Mouse (Mus musculus) heart, embryonic 16.5 days (tissue): ENCODE results near the gene Ddx19b. TPM values are rescaled to one million over a fixed set of nuclear protein-coding genes. Genes with fewer than 3 reads are reported as not detected.
"Not testable (repeated sequence)": the region's sequence is repeated elsewhere in the genome, so short reads cannot be mapped to it uniquely, and the experiment has no call there.

Experiments
- ATAC-seq: fragments of 200-750 bp; cut with Nextera tagmentation; replicated peaks from 2 replicates; pipeline ENCODE4 v1.8.0; 2017; ENCODE audit warnings: moderate number of reproducible peaks; ENCODE audit not compliant: insufficient read depth, low FRiP score; ENCODE audit errors: extremely low read depth
- H3K27ac ChIP-seq: fragments of 300-500 bp; sonication (generic); 2 replicates; pipeline ENCODE4 v1.5.1; 2014; ENCODE audit warnings: mild to moderate bottlenecking, low read length, control low read depth, moderate library complexity
- H3K27me3 ChIP-seq: fragments of 300-500 bp; sonication (generic); 2 replicates; pipeline ENCODE4 v1.6.1; 2014; ENCODE audit warnings: low read length, mixed read lengths; ENCODE audit not compliant: control insufficient read depth, insufficient read depth
- H3K36me3 ChIP-seq: fragments of 300-500 bp; sonication (generic); 2 replicates; pipeline ENCODE4 v1.6.1; 2014; ENCODE audit not compliant: control insufficient read depth, insufficient read depth
- H3K4me1 ChIP-seq: fragments of 300-500 bp; sonication (generic); 2 replicates; pipeline ENCODE4 v1.6.1; 2014; ENCODE audit warnings: low read length, mixed read lengths; ENCODE audit not compliant: control insufficient read depth, insufficient read depth
- H3K4me2 ChIP-seq: fragments of 300-500 bp; sonication (generic); 2 replicates; pipeline ENCODE4 v1.6.1; 2014; ENCODE audit warnings: low read depth, mild to moderate bottlenecking, control low read depth, low read length
- H3K4me3 ChIP-seq: fragments of 300-500 bp; sonication (generic); 2 replicates; pipeline ENCODE4 v1.5.1; 2014; ENCODE audit warnings: mild to moderate bottlenecking, control low read depth, low read length
- H3K9ac ChIP-seq: fragments of 300-500 bp; sonication (generic); 2 replicates; pipeline ENCODE4 v1.6.1; 2014; ENCODE audit warnings: low read length, control low read depth
- H3K9me3 ChIP-seq: fragments of 300-500 bp; sonication (generic); replicated peaks from 2 replicates; pipeline ENCODE4 v1.6.1; 2016; ENCODE audit warnings: low read length; ENCODE audit not compliant: control insufficient read depth
- WGBS: fragments of 180-500 bp; shearing (Covaris S2); extraction: QIAGEN DNeasy Blood & Tissue Kit; methylation state at CpG from one replicate; pipeline ENCODE4 v1.1.7; 2014; 5-methylcytosine and 5-hydroxymethylcytosine counted together
- polyA plus RNA-seq: library from polyadenylated mRNA; unstranded; fragments of >200 nt; fragmentation: Nextera tagmentation; extraction: Ambion mirVana; gene quantifications from 2 replicates; pipeline ENCODE4 v1.2.1, GENCODE M21; 2015

The Ddx19b gene
- polyA plus RNA-seq, result 4.0 and 4.4 TPM in 2 replicates

GRCm38 (mm10) chr8:111031572-111031971, at the start of gene Ddx19b:
Gene Ddx19b (minus strand): TSS chr8:111031751.
- Histone ChIP-seq H3K4me2 (no peak within 1 kb of the TSS), H3K9me3 (no peaks in the 10 kb centered on the region), H3K36me3 (peaks cover under 1% of the 10 kb centered on the region; the same call in 1 of the 2 replicates), H3K27ac (no peak within 1 kb of the TSS), H3K9ac (no peak within 1 kb of the TSS), H3K4me3 (no peak within 1 kb of the TSS), H3K27me3 (peaks cover 4% of the 10 kb centered on the region; the same call in 1 of the 2 replicates), H3K4me1 (peaks cover 11% of the 10 kb centered on the region)
- ATAC-seq, result no peak
- 92% methylated on average over 19 of the region's 19 CpGs for WGBS

DNA sequence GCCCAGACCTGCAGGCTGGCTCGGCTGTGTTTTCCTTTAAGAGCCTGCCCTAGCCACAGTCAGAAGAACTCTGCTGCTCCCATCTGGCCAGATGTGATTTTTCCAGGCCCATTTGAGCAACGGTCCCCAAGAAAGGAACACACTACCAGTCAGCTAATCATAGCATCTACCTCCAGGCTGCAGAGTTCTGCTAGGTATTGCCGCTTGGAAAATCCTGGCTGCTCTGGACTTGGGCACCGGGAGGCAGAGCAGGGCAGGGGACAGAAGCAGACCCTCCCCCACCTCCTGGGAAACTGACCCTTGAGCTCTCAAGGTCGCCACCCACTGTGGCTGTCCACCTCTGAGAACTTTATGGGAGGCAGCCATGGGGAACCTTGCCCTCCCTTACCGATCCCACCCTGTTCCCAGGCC, 48.3 kb upstream of the Ddx19b start:
- Histone ChIP-seq H3K9ac (no peak overlapping the region), H3K36me3 (no peaks in the 10 kb centered on the region), H3K4me2 (no peak overlapping the region), H3K4me3 (no peak overlapping the region), H3K27ac (no peak overlapping the region), H3K27me3 (no peaks in the 10 kb centered on the region), H3K4me1 (no peaks in the 10 kb centered on the region), H3K9me3 (no peaks in the 10 kb centered on the region)
- no peak for ATAC-seq
- WGBS, result 36% methylated on average over 6 of the region's 6 CpGs

- Histone ChIP-seq H3K4me3 (no peak overlapping the region), H3K9me3 (no peaks in the 10 kb centered on the region), H3K36me3 (no peaks in the 10 kb centered on the region), H3K9ac (no peak overlapping the region), H3K4me1 (no peaks in the 10 kb centered on the region), H3K4me2 (no peak overlapping the region), H3K27me3 (no peaks in the 10 kb centered on the region), H3K27ac (no peak overlapping the region)
- no peak for ATAC-seq
- 57% methylated on average over 5 of the region's 5 CpGs for WGBS
Measured at GRCm38 (mm10) chr8:111079461-111079860, 47.9 kb upstream of the Ddx19b start.

DNA sequence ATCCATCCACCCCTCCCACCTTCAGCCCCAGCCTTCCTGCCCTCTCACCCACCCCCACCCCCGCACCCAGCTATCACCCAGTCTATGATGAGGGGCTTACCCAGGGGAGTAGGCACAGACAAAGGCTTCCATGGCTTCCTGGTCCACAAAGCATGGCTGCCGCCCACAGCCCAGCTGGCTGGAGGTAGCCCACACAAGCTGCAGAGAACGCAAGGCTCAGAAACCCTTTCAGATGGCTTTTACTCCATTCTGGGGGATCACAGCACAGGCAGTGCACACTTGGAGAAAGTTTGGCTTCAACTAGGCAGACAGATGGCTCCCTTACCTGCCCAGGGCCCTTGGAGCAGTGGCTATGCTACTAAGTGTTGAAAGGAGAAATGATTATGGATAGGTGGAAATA, 44.4 kb upstream of the Ddx19b start:
- H3K9me3 ChIP-seq, result no peaks in the 10 kb centered on the region
- H3K4me2 ChIP-seq, result no peak overlapping the region
- H3K27ac ChIP-seq, result no peak overlapping the region
- no peak for ATAC-seq
- no peaks in the 10 kb centered on the region for H3K36me3 ChIP-seq
- H3K9ac ChIP-seq, result no peak overlapping the region
- no peak overlapping the region for H3K4me3 ChIP-seq
- H3K27me3 ChIP-seq, result no peaks in the 10 kb centered on the region
- WGBS, result 69% methylated on average over 3 of the region's 3 CpGs
- no peaks in the 10 kb centered on the region for H3K4me1 ChIP-seq

DNA sequence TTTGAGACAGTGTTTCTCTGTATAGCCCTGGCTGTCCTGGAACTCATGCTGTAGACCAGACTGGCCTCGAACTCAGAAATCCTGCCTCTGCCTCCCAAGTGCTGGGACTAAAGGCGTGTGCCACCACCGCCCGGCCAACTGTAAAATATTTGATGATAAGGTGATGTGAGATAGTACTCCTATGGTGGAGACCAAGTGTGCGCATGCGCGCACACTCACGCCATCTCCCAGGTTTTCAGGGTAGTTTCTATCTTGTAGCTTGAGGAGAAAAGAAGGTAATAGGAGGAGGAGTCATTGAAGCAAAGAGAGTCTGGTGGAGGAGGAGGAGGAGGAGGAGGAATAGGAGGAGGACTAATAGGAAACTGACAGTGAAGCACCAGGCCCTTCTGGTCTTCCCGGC, 37.1 kb upstream of the Ddx19b start:
- ATAC-seq, H3K36me3 ChIP-seq, H3K27me3 ChIP-seq, H3K4me2 ChIP-seq, H3K4me1 ChIP-seq, H3K27ac ChIP-seq, H3K9ac ChIP-seq, H3K9me3 ChIP-seq, H3K4me3 ChIP-seq: not testable (repeated sequence)
- 85% methylated on average over 9 of the region's 9 CpGs for whole genome bisulfite sequencing

- H3K9me3 ChIP-seq, result no peaks in the 10 kb centered on the region
- ATAC-seq, result no peak
- WGBS, result 27% methylated on average over 10 of the region's 10 CpGs
Measured at GRCm38 (mm10) chr8:111067439-111067838, 35.9 kb upstream of the Ddx19b start.

GRCm38 (mm10) chr8:111066308-111066707, 34.8 kb upstream of the Ddx19b start:
- 57% methylated on average over 4 of the region's 4 CpGs for WGBS
- Histone ChIP-seq H3K4me3 (no peak overlapping the region), H3K4me1 (peaks cover 4% of the 10 kb centered on the region), H3K27me3 (no peaks in the 10 kb centered on the region), H3K27ac (no peak overlapping the region), H3K9ac (no peak overlapping the region), H3K9me3 (no peaks in the 10 kb centered on the region), H3K4me2 (no peak overlapping the region), H3K36me3 (no peaks in the 10 kb centered on the region)
- ATAC-seq, result no peak

More at GRCm38 (mm10) chr8:111067439-111067838, 35.9 kb upstream of the Ddx19b start:
- H3K4me2 ChIP-seq, result no peak overlapping the region
- H3K9ac ChIP-seq, result no peak overlapping the region
- H3K27ac ChIP-seq, result no peak overlapping the region
- H3K4me3 ChIP-seq, result no peak overlapping the region
- H3K4me1 ChIP-seq, result no peaks in the 10 kb centered on the region; the same call in 1 of the 2 replicates
- H3K36me3 ChIP-seq, result no peaks in the 10 kb centered on the region
- no peaks in the 10 kb centered on the region for H3K27me3 ChIP-seq

DNA sequence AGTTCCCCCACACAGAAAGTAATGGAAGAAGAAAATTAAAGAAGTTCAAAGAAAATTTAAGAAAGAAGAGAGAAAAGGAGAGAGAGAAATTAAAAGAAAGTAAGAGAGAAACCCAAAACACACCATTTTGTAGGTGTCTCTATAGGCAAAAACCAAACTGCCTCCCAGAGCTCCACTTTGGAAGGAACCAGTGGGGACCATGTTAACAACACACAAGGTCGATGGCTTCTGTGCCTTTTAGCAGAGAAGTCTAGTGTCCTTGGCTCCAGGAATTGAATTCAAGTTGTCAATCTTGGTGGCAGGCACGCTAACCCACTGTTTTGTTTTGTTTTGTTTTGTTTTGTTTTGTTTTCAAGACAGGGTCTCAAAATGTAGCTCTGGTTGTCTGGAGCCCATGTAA, 31.3 kb upstream of the Ddx19b start:
- 60% methylated on average over 2 of the region's 2 CpGs for WGBS
- no peak for ATAC-seq
- Histone ChIP-seq H3K27ac (no peak overlapping the region), H3K27me3 (no peaks in the 10 kb centered on the region), H3K4me2 (peak overlapping the region; percentile 83), H3K4me1 (peaks cover 9% of the 10 kb centered on the region), H3K9ac (no peak overlapping the region), H3K9me3 (no peaks in the 10 kb centered on the region), H3K4me3 (no peak overlapping the region), H3K36me3 (no peaks in the 10 kb centered on the region)

DNA sequence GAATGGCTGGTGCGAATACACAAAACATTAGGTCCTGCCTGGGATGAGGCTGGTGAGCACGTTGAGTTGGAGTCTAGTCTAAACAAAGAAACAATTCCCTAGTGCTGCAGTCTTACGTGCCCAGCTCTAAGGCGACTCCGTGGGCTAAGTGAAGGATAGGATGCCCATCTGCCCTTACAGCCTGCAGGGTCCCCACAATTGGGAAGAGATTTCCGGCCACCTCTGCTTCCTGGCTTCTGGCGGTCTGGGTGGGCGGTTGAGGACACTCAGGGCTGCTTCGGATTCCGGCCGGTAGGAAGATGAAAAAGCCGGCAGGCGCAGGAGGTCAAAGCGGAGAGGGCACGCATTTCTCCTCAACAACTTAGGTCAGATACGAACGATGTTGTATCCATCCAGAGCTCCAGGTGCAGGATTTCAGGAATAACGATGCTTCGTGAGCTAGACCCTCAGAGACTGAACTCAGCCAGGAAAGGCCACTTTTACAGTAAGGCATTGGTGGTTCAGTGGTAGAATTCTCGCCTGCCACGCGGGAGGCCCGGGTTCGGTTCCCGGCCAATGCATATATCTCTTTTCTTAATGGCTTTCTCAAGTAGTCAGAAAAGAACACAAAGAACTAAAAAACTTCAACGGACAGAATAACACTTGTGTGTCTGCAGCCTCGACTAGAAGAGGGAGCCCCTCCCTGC, 30.7 kb upstream of the Ddx19b start:
- no peaks in the 10 kb centered on the region for H3K9me3 ChIP-seq
- no peak overlapping the region for H3K27ac ChIP-seq
- H3K4me1 ChIP-seq, result peaks cover 16% of the 10 kb centered on the region
- H3K4me3 ChIP-seq, result peak overlapping the region; percentile 60
- under 1% methylated on average over 27 of the region's 27 CpGs for WGBS
- peak overlapping the region; percentile 56 for H3K9ac ChIP-seq
- no peaks in the 10 kb centered on the region for H3K27me3 ChIP-seq
- H3K36me3 ChIP-seq, result no peaks in the 10 kb centered on the region
- ATAC-seq, result peak; percentile 82
- H3K4me2 ChIP-seq, result peak overlapping the region; percentile 83
